Mouse (Mus musculus) liver, embryonic 12.5 days (tissue): ENCODE data around the gene Gnaq. TPM values are rescaled to one million over a fixed set of nuclear protein-coding genes. Genes with fewer than 3 reads are reported as not detected.

ENCODE experiments used
- ATAC-seq: fragments of 200-750 bp; cut with Nextera tagmentation; 2 replicates; pipeline ENCODE4 v1.8.0; 2017; ENCODE audit warnings: moderate number of reproducible peaks, mild to moderate bottlenecking, moderate library complexity
- H3K27ac ChIP-seq: fragments of 300-500 bp; sonication (generic); 2 replicates; pipeline ENCODE4 v1.5.1; 2016; ENCODE audit warnings: mild to moderate bottlenecking
- H3K27me3 ChIP-seq: fragments of 300-500 bp; sonication (generic); replicated peaks from 2 replicates; pipeline ENCODE4 v1.6.1; 2016; ENCODE audit warnings: mild to moderate bottlenecking, moderate library complexity
- H3K36me3 ChIP-seq: fragments of 300-500 bp; sonication (generic); 2 replicates; pipeline ENCODE4 v1.6.1; 2016; ENCODE audit warnings: mild to moderate bottlenecking, moderate library complexity
- H3K4me1 ChIP-seq: fragments of 300-500 bp; sonication (generic); 2 replicates; pipeline ENCODE4 v1.6.1; 2016
- H3K4me2 ChIP-seq: fragments of 300-500 bp; sonication (generic); 2 replicates; pipeline ENCODE4 v1.6.1; 2016; ENCODE audit warnings: mild to moderate bottlenecking, moderate library complexity
- H3K4me3 ChIP-seq: fragments of 300-500 bp; sonication (generic); 2 replicates; pipeline ENCODE4 v1.5.1; 2016; ENCODE audit warnings: mild to moderate bottlenecking, moderate library complexity
- H3K9ac ChIP-seq: fragments of 300-500 bp; sonication (generic); 2 replicates; pipeline ENCODE4 v1.6.1; 2016; ENCODE audit warnings: mild to moderate bottlenecking, moderate library complexity
- H3K9me3 ChIP-seq: fragments of 300-500 bp; sonication (generic); replicated peaks from 2 replicates; pipeline ENCODE4 v1.6.1; 2016; ENCODE audit warnings: mild to moderate bottlenecking, moderate library complexity
- WGBS: fragments of 180-500 bp; shearing (Covaris S2); methylation state at CpG from one replicate; pipeline ENCODE4 v1.1.7; 2016; ENCODE audit not compliant: insufficient replicate concordance; 5-methylcytosine and 5-hydroxymethylcytosine counted together
- polyA plus RNA-seq: library from polyadenylated mRNA; unstranded; fragments of >200 nt; fragmentation: Nextera tagmentation; extraction: Ambion mirVana; gene quantifications from 2 replicates; pipeline ENCODE4 v1.2.1, GENCODE M21; 2016

The Gnaq gene
- polyA plus RNA-seq, 1 experiment from 2014 or later = 5.6 TPM

DNA sequence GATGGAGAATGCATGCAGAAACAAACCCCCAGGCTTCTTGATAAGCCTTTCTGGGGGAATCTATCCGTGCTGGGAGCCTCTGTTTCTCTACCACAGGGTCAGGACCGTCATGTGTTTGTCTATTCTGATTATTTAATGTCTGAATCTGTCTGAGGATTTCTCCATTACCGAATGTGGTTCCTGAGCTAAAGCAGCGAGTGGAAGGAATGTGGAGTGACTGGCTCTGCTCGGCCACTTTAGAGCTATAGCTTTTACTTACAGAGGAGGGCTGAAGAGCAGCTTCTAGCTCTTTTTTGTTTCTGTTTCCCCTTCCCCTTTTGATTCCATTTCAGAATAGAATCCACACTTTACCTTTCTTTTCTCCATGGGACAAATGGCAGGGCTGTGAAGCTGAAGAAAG is 43.8 kb downstream of the Gnaq start:
- Histone ChIP-seq H3K9me3 (no peaks in the 10 kb centered on the region), H3K4me2 (no peak overlapping the region), H3K27ac (no peak overlapping the region), H3K9ac (no peak overlapping the region), H3K4me3 (no peak overlapping the region), H3K27me3 (no peaks in the 10 kb centered on the region), H3K36me3 (no peaks in the 10 kb centered on the region), H3K4me1 (peaks cover 23% of the 10 kb centered on the region)
- ATAC-seq = no peak
- WGBS = 52% methylated on average over 5 of the region's 5 CpGs

- Histone ChIP-seq H3K9me3 (no peaks in the 10 kb centered on the region), H3K36me3 (no peaks in the 10 kb centered on the region), H3K27me3 (no peaks in the 10 kb centered on the region), H3K4me3 (no peak overlapping the region), H3K27ac (no peak overlapping the region), H3K4me2 (no peak overlapping the region), H3K4me1 (peaks cover 29% of the 10 kb centered on the region), H3K9ac (no peak overlapping the region)
- 80% methylated on average over 8 of the region's 8 CpGs for WGBS
- ATAC-seq = no peak
These were observed 44.6 kb downstream of the Gnaq start for GRCm38 (mm10) chr19:16177139-16177727.

- H3K9me3 ChIP-seq = no peaks in the 10 kb centered on the region
- no peak for ATAC-seq
- H3K4me1 ChIP-seq = peaks cover 30% of the 10 kb centered on the region
These were observed 48.6 kb downstream of the Gnaq start for GRCm38 (mm10) chr19:16181258-16181657.

GRCm38 (mm10) chr19:16181852-16182475 is 49.3 kb downstream of the Gnaq start:
- peaks cover 26% of the 10 kb centered on the region for H3K4me1 ChIP-seq
- H3K27ac ChIP-seq = no peak overlapping the region
- no peak overlapping the region for H3K4me2 ChIP-seq
- H3K9me3 ChIP-seq = no peaks in the 10 kb centered on the region
- 77% methylated on average over 7 of the region's 7 CpGs for WGBS
- H3K9ac ChIP-seq = no peak overlapping the region
- ATAC-seq = no peak
- no peak overlapping the region for H3K4me3 ChIP-seq
- no peaks in the 10 kb centered on the region for H3K27me3 ChIP-seq
- no peaks in the 10 kb centered on the region for H3K36me3 ChIP-seq

More at GRCm38 (mm10) chr19:16181258-16181657, 48.6 kb downstream of the Gnaq start:
- Histone ChIP-seq H3K27me3 (no peaks in the 10 kb centered on the region), H3K9ac (no peak overlapping the region), H3K36me3 (no peaks in the 10 kb centered on the region), H3K4me2 (no peak overlapping the region), H3K27ac (no peak overlapping the region), H3K4me3 (no peak overlapping the region)
- WGBS = 63% methylated on average over 3 of the region's 3 CpGs

- 70% methylated on average over 10 of the region's 10 CpGs for WGBS
- Histone ChIP-seq H3K36me3 (no peaks in the 10 kb centered on the region), H3K4me2 (no peak overlapping the region), H3K27me3 (no peaks in the 10 kb centered on the region), H3K9ac (no peak overlapping the region), H3K27ac (no peak overlapping the region), H3K9me3 (no peaks in the 10 kb centered on the region), H3K4me1 (peaks cover 32% of the 10 kb centered on the region), H3K4me3 (no peak overlapping the region)
- ATAC-seq = no peak; the same call in 1 of the 2 replicates
These were observed 51.1 kb downstream of the Gnaq start for GRCm38 (mm10) chr19:16183592-16184365.

DNA sequence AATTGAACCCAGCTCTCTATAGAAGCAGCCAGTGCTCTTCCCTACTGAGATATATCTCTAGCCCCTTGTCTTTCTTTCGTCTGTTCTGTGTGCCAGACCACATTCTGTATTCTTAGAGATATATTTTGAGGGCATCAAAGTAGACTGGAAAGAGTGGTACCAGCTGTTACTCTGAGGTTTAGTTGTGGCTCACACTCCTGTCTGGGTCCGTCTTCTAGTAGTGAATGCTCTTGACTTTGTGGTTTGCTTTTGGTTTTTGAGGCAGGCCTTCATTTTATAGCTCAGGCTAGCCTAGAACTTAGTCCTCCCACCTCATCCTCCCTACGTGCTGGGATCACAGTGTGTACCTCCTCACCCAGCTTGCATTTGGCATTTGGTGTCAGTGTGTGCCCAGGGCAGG is 54.4 kb downstream of the Gnaq start:
- H3K27ac ChIP-seq = no peak overlapping the region
- WGBS = 55% methylated on average over 3 of the region's 3 CpGs
- H3K4me2 ChIP-seq = no peak overlapping the region
- H3K4me1 ChIP-seq = peaks cover 31% of the 10 kb centered on the region
- H3K36me3 ChIP-seq = no peaks in the 10 kb centered on the region
- H3K9me3 ChIP-seq = no peaks in the 10 kb centered on the region
- H3K27me3 ChIP-seq = no peaks in the 10 kb centered on the region
- H3K9ac ChIP-seq = no peak overlapping the region
- no peak overlapping the region for H3K4me3 ChIP-seq
- no peak for ATAC-seq

DNA sequence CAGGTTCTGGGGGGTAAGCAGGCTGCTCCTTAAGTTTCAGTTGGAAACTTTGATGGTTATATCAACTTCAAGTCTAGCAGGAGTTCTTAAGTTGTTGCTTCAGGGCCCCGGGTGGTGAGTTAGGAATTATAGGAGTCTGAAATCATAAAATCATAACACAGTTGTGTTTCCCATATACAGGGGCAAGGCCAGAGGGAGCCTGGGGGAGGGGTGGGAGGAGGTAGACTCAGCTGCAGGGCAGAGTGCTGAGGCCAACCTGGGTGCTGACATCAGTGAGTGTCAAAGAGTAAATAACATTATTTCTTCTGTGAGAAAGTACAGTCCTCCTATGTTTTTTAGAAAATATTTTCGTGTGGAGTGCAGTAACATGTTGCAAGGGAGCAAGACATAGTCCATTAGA is 55.3 kb downstream of the Gnaq start:
- Histone ChIP-seq H3K4me2 (no peak overlapping the region), H3K36me3 (no peaks in the 10 kb centered on the region), H3K4me1 (peaks cover 27% of the 10 kb centered on the region), H3K27me3 (no peaks in the 10 kb centered on the region), H3K9ac (no peak overlapping the region), H3K4me3 (no peak overlapping the region), H3K27ac (no peak overlapping the region), H3K9me3 (no peaks in the 10 kb centered on the region)
- ATAC-seq = no peak
- WGBS = 55% methylated on average over 2 of the region's 2 CpGs

GRCm38 (mm10) chr19:16189066-16189765 is 56.6 kb downstream of the Gnaq start:
- Histone ChIP-seq H3K4me3 (no peak overlapping the region), H3K27me3 (no peaks in the 10 kb centered on the region), H3K9me3 (no peaks in the 10 kb centered on the region), H3K4me1 (peaks cover 21% of the 10 kb centered on the region), H3K9ac (no peak overlapping the region), H3K36me3 (no peaks in the 10 kb centered on the region), H3K4me2 (no peak overlapping the region), H3K27ac (no peak overlapping the region)
- WGBS = 32% methylated on average over 9 of the region's 9 CpGs
- ATAC-seq = no peak

DNA sequence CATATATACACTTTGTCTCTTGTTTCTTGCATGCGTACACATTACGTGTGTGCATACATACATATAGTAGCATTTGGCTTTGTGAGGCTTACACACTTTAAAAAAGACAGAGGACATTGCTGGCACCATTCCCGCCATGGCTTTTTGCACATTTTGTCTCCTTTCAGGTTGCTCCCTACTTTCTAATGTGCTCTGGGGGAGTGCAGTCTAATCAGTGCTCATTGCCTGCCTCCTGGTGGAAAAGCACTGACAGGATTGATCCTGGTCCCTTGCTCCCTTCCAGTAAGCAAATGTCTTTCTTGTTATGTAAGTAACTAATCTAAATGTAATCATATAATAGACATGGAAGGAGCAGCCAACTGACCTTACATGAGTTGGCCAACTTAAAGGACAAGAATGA is 65.5 kb downstream of the Gnaq start:
- no peaks in the 10 kb centered on the region for H3K9me3 ChIP-seq
- no peak for ATAC-seq
- H3K9ac ChIP-seq = no peak overlapping the region
- no peaks in the 10 kb centered on the region for H3K36me3 ChIP-seq
- no peak overlapping the region for H3K27ac ChIP-seq
- 0 out of 2 replicates have a peak, but pooled peaks cover 8% of the 10 kb centered on the region for H3K4me1 ChIP-seq
- H3K27me3 ChIP-seq = no peaks in the 10 kb centered on the region
- no peak overlapping the region for H3K4me3 ChIP-seq
- H3K4me2 ChIP-seq = no peak overlapping the region
- 77% methylated on average over 3 of the region's 3 CpGs for WGBS

- Histone ChIP-seq H3K4me3 (no peak overlapping the region), H3K27me3 (no peaks in the 10 kb centered on the region), H3K9me3 (no peaks in the 10 kb centered on the region), H3K9ac (no peak overlapping the region), H3K4me2 (no peak overlapping the region), H3K4me1 (0 out of 2 replicates have a peak, but pooled peaks cover 13% of the 10 kb centered on the region), H3K27ac (no peak overlapping the region), H3K36me3 (no peaks in the 10 kb centered on the region)
- ATAC-seq = no peak
- WGBS = 76% methylated on average over 2 of the region's 2 CpGs
These were observed 68.7 kb downstream of the Gnaq start for GRCm38 (mm10) chr19:16201356-16201755.

- H3K4me3 ChIP-seq = no peak overlapping the region
- WGBS = 71% methylated on average over 7 of the region's 7 CpGs
- H3K9me3 ChIP-seq = no peaks in the 10 kb centered on the region
- ATAC-seq = no peak
- no peak overlapping the region for H3K9ac ChIP-seq
- H3K27me3 ChIP-seq = no peaks in the 10 kb centered on the region
- H3K27ac ChIP-seq = no peak overlapping the region
- no peaks in the 10 kb centered on the region for H3K36me3 ChIP-seq
- H3K4me2 ChIP-seq = no peak overlapping the region
- peaks cover 9% of the 10 kb centered on the region; the same call in 1 of the 2 replicates for H3K4me1 ChIP-seq
These were observed 72.4 kb downstream of the Gnaq start for GRCm38 (mm10) chr19:16204776-16205680.
